In the genomic region with DNA sequence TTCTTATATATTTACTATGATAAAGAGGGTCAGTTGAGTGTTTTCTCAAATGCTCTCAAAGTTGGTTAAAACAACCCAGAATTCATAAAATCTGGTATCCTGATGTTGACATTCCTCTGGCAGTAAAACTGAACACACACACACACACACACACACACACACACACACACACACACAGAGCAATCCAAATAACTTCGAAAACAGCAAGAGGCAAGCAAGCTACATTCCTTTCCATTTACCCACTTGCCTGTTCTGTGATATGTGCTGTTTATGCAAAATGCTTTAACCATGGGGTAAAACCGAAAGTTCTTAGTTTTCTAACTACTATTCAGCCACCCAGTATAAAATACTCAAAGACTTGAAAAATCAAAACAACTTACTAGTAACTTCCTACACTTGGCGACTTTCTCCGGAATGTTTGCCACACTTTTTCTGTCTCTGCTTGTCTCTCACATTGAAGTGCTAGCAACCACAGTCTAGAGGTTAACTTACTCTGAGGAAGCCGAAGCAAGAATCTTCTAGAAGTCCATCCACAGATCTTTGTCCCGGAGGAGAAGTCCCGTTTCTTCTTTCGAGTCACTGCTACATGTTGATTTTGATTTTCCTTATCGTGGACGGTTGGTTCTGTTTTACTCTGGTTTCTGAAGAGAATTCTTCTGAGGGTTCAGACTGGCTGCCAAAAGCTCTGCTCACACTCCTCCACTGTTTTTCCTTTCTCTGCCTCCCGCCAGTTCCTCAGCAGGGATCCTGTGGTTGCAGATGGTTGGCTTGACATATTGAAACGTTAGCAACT, we compare ENCODE assay signal across 8 mouse cellular contexts. TPM values are rescaled to one million over a fixed set of nuclear protein-coding genes. Genes with fewer than 3 reads are reported as not detected.
A peak's percentile ranks its signal among the peaks of the same experiment; 100 is the strongest.
DNase-seq lines count a peak whose midpoint lies in the region; ATAC-seq and TF ChIP-seq lines count a peak whose summit lies in the region.
"Had no signal": no experiment of that assay in that cellular context is flagged by ENCODE, and none has a peak within 500 bp of the region (broad histone marks: within the 10 kb centered on the region; RNA-seq: fewer than 3 reads in every experiment).

A gene (minus strand): TSS at position 738 of the 793 bp plus-strand sequence.

- WGBS in midbrain, postnatal 0 days: 48% methylated on average over 12 of the region's 12 CpGs

- peak within 1 kb of the TSS; percentile 55; the same call in 1 of the 2 replicates for H3K27ac ChIP-seq in layer of hippocampus, adult 2 months
- no peak within 1 kb of the TSS for H3K27ac ChIP-seq in midbrain, postnatal 0 days (ENCODE audit: low read depth, low read length)
- H3K27ac ChIP-seq: midbrain, embryonic 12.5 days had no signal

- no peaks in the 10 kb centered on the region for H3K9me3 ChIP-seq in midbrain, postnatal 0 days (ENCODE audit: low read length)
- H3K9me3 ChIP-seq: midbrain, embryonic 12.5 days had no signal

- peak; percentile 16 for DNase-seq in urinary bladder, postnatal 14 days (ENCODE audit: low spot score)
- DNase-seq in urinary bladder, postnatal 4 days (ENCODE audit: low spot score in 2 of 2): no peak
- DNase-seq in cerebellum, postnatal 14 days: peak; percentile 50 to 60
- peak; percentile 52 to 53 for DNase-seq in heart, adult 9 months (ENCODE audit: low spot score in 2 of 2)
- DNase-seq in layer of hippocampus, adult 2 months (ENCODE audit: low spot score in 2 of 2): peak in 1 of 2 experiments; percentile 26
- DNase-seq in midbrain, postnatal 0 days (ENCODE audit: low spot score): peak; percentile 28
- DNase-seq in thymus, postnatal 10 days (ENCODE audit: low spot score in 2 of 2): no peak

- H3K36me3 ChIP-seq in midbrain, postnatal 0 days (ENCODE audit: insufficient read depth, low read length): no peaks in the 10 kb centered on the region
- H3K36me3 ChIP-seq: midbrain, embryonic 12.5 days had no signal

- H3K4me3 ChIP-seq in layer of hippocampus, adult 2 months: peak within 1 kb of the TSS; percentile 36
- H3K4me3 ChIP-seq in midbrain, postnatal 0 days (ENCODE audit: low read depth, low read length): no peak within 1 kb of the TSS
- H3K4me3 ChIP-seq: midbrain, embryonic 12.5 days had no signal

- H3K4me2 ChIP-seq in midbrain, postnatal 0 days (ENCODE audit: low read depth, low read length, poor library complexity, severe bottlenecking): no peak within 1 kb of the TSS
- H3K4me2 ChIP-seq: midbrain, embryonic 12.5 days had no signal

- H3K4me1 ChIP-seq in midbrain, postnatal 0 days (ENCODE audit: insufficient read depth, low read length): no peaks in the 10 kb centered on the region
- H3K4me1 ChIP-seq: midbrain, embryonic 12.5 days had no signal

- no peak for ATAC-seq in midbrain, postnatal 0 days (ENCODE audit: low FRiP score)

- no peak for TF ChIP-seq CTCF in layer of hippocampus, adult 2 months (conservative IDR thresholded peaks at IDR 0.05)
- TF ChIP-seq CTCF in midbrain, postnatal 0 days (IDR thresholded peaks at IDR 0.05): no peak

- no peak within 1 kb of the TSS for H3K9ac ChIP-seq in midbrain, postnatal 0 days (replicated peaks; ENCODE audit: low read length, poor library complexity, severe bottlenecking)
- H3K9ac ChIP-seq: midbrain, embryonic 12.5 days had no signal

- H3K27me3 ChIP-seq in midbrain, postnatal 0 days (ENCODE audit: insufficient read depth, low read length): no peaks in the 10 kb centered on the region
- H3K27me3 ChIP-seq: midbrain, embryonic 12.5 days had no signal

RNA-seq across cellular contexts. Expression of the gene that starts here (rescaled TPM):
- 1 to 10 TPM; 5.6 to 7.1 TPM for total RNA-seq in layer of hippocampus, adult 2 months (2021)
- total RNA-seq in midbrain, postnatal 0 days (2014; rRNA removed): 8.5 and 9.8 TPM in 2 replicates
- polyA plus RNA-seq in midbrain, postnatal 0 days (2015; fragmentation: Nextera tagmentation; extraction: Ambion mirVana): 2.3 and 2.4 TPM in 2 replicates

Comparison
In these comparisons a context has a peak if more than half of its experiments do, and no peak if none do; other contexts are left out.
1. DNase-seq: peak in urinary bladder, postnatal 14 days (single experiment), cerebellum, postnatal 14 days (2 of 2), heart, adult 9 months (2 of 2) and midbrain, postnatal 0 days (single experiment); none in urinary bladder, postnatal 4 days (0 of 2) and thymus, postnatal 10 days (0 of 2).